ENCODE assay signal across 10 mouse cellular contexts in genomic region chr8:126570521-126571040, GRCm38 (mm10).
"Had no signal": no experiment of that assay in that cellular context is flagged by ENCODE, and none has a peak within 500 bp of the region (broad histone marks: within the 10 kb centered on the region; RNA-seq: fewer than 3 reads in every experiment).

No protein-coding gene starts in this region.

- H3K4me3 ChIP-seq: left cerebral cortex, adult 2 months; limb, embryonic 10.5 days; liver, embryonic 13.5 days; midbrain, embryonic 15.5 days had no signal

- H3K4me2 ChIP-seq: liver, embryonic 13.5 days; midbrain, embryonic 11.5 days; midbrain, embryonic 15.5 days had no signal

- H3K9ac ChIP-seq: liver, embryonic 13.5 days; midbrain, embryonic 15.5 days had no signal

- H3K27ac ChIP-seq: left cerebral cortex, adult 2 months; limb, embryonic 10.5 days; liver, embryonic 13.5 days; midbrain, embryonic 15.5 days had no signal

- H3K36me3 ChIP-seq: limb, embryonic 10.5 days; liver, embryonic 13.5 days; midbrain, embryonic 15.5 days had no signal

- H3K27me3 ChIP-seq: liver, embryonic 13.5 days; midbrain, embryonic 15.5 days had no signal

- DNase-seq: kidney, adult 8-10 months; liver, embryonic 13.5 days; lung, adult 2 months; right cerebral cortex, adult 18-20 months; right cerebral cortex, postnatal 25 days; thymus, postnatal 36 days had no signal

- ATAC-seq: midbrain, embryonic 15.5 days had no signal

- H3K9me3 ChIP-seq: limb, embryonic 10.5 days; liver, embryonic 13.5 days; midbrain, embryonic 15.5 days had no signal
